Mouse (Mus musculus) heart, embryonic 12.5 days (tissue): ENCODE measurements around the gene Nab1. TPM values are rescaled to one million over a fixed set of nuclear protein-coding genes. Genes with fewer than 3 reads are reported as not detected.
"Not testable (repeated sequence)": the region's sequence is repeated elsewhere in the genome, so short reads cannot be mapped to it uniquely, and the experiment has no call there.

Experiments used
- ATAC-seq: fragments of 200-750 bp; cut with Nextera tagmentation; 2 replicates; pipeline ENCODE4 v1.8.0; 2017; ENCODE audit warnings: moderate TSS enrichment, moderate library complexity; ENCODE audit not compliant: insufficient number of reproducible peaks, low FRiP score
- H3K27ac ChIP-seq: fragments of 300-500 bp; sonication (generic); 2 replicates; pipeline ENCODE4 v1.5.1; 2016; ENCODE audit warnings: mild to moderate bottlenecking, moderate library complexity; ENCODE audit not compliant: poor library complexity, severe bottlenecking
- H3K27me3 ChIP-seq: fragments of 300-500 bp; sonication (generic); replicated peaks from 2 replicates; pipeline ENCODE4 v1.6.1; 2016; ENCODE audit warnings: mild to moderate bottlenecking, moderate library complexity
- H3K36me3 ChIP-seq: fragments of 300-500 bp; sonication (generic); 2 replicates; pipeline ENCODE4 v1.6.1; 2016; ENCODE audit warnings: mild to moderate bottlenecking, moderate library complexity
- H3K4me1 ChIP-seq: fragments of 300-500 bp; sonication (generic); replicated peaks from 2 replicates; pipeline ENCODE4 v1.6.1; 2016; ENCODE audit warnings: mild to moderate bottlenecking
- H3K4me2 ChIP-seq: fragments of 300-500 bp; sonication (generic); 2 replicates; pipeline ENCODE4 v1.6.1; 2016; ENCODE audit warnings: mild to moderate bottlenecking, moderate library complexity
- H3K4me3 ChIP-seq: fragments of 300-500 bp; sonication (generic); 2 replicates; pipeline ENCODE4 v1.5.1; 2016; ENCODE audit warnings: mild to moderate bottlenecking
- H3K9ac ChIP-seq: fragments of 300-500 bp; sonication (generic); 2 replicates; pipeline ENCODE4 v1.6.1; 2016; ENCODE audit warnings: mild to moderate bottlenecking, moderate library complexity
- H3K9me3 ChIP-seq: fragments of 300-500 bp; sonication (generic); replicated peaks from 2 replicates; pipeline ENCODE4 v1.6.1; 2016; ENCODE audit warnings: mild to moderate bottlenecking, moderate library complexity
- WGBS: fragments of 180-500 bp; shearing (Covaris S2); methylation state at CpG from one replicate; pipeline ENCODE4 v1.1.7; 2016; 5-methylcytosine and 5-hydroxymethylcytosine counted together
- polyA plus RNA-seq: library from polyadenylated mRNA; unstranded; fragments of >200 nt; fragmentation: Nextera tagmentation; extraction: Ambion mirVana; gene quantifications from 2 replicates; pipeline ENCODE4 v1.2.1, GENCODE M21; 2016

The Nab1 gene
- polyA plus RNA-seq = 29.3 and 32.7 TPM in 2 replicates

DNA sequence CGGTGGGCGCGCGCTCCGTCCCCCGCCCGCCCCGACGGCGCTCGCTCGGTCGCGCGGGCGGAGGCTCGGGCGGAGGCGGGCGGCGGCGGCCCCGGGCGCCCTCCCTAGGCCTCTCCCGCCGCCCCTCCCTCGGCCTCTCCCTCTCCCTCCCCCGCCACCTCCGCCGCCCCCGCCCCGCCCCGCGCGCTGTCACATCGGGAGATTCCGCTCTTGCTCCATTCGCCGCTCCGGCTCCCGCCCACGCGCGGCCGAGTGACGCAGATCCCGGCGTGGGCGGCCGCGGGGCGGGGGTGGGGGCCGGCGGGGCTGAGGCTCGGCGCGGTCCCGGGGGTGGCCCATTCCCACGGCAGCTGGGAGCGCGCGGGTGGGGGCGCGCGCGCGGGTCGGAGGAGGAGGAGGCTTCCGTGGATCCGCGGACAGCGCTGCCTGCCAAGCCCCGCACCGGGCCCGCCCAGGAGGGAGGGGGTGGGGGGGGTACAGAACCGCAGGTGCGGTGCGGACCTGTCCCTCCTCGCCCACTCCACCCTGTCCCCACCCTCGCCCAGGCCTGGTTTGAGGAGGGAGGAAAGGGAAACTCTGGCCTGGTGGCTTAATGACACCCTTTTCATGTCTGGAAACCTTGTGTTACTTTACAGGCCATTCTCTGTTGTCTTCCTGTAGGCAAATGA lies at the start of gene Nab1:
Gene Nab1, minus strand, starts transcription at position 366 of the 668 bp plus-strand sequence.
- WGBS = 10% methylated on average over 47 of the region's 80 CpGs
- Histone ChIP-seq H3K36me3 (no peaks in the 10 kb centered on the region), H3K27ac (peak within 1 kb of the TSS; percentile 92), H3K4me2 (peak within 1 kb of the TSS; percentile 85), H3K9me3 (no peaks in the 10 kb centered on the region), H3K4me1 (peaks cover 18% of the 10 kb centered on the region), H3K9ac (peak within 1 kb of the TSS; percentile 89), H3K4me3 (peak within 1 kb of the TSS; percentile 79), H3K27me3 (no peaks in the 10 kb centered on the region)
- ATAC-seq = peak; percentile 89

GRCm38 (mm10) chr1:52547451-52547850 lies 47.0 kb upstream of the Nab1 start:
- Histone ChIP-seq H3K4me3 (no peak overlapping the region), H3K9ac (no peak overlapping the region), H3K27me3 (no peaks in the 10 kb centered on the region), H3K9me3 (peaks cover 6% of the 10 kb centered on the region; the same call in 1 of the 2 replicates), H3K4me2 (no peak overlapping the region), H3K36me3 (no peaks in the 10 kb centered on the region), H3K27ac (peak overlapping the region; percentile 51), H3K4me1 (0 out of 2 replicates have a peak, but pooled peaks cover 3% of the 10 kb centered on the region)
- WGBS = 72% methylated on average over 5 of the region's 5 CpGs
- ATAC-seq = no peak

GRCm38 (mm10) chr1:52546796-52547195 lies 46.3 kb upstream of the Nab1 start:
- Histone ChIP-seq H3K27ac (peak overlapping the region; percentile 51; the same call in 1 of the 2 replicates), H3K36me3 (no peaks in the 10 kb centered on the region), H3K9me3 (peaks cover 6% of the 10 kb centered on the region; the same call in 1 of the 2 replicates), H3K4me2 (no peak overlapping the region), H3K4me3 (no peak overlapping the region), H3K9ac (no peak overlapping the region), H3K27me3 (no peaks in the 10 kb centered on the region), H3K4me1 (0 out of 2 replicates have a peak, but pooled peaks cover 3% of the 10 kb centered on the region)
- peak; percentile 59; the same call in 1 of the 2 replicates for ATAC-seq
- 48% methylated on average over 3 of the region's 3 CpGs for WGBS

DNA sequence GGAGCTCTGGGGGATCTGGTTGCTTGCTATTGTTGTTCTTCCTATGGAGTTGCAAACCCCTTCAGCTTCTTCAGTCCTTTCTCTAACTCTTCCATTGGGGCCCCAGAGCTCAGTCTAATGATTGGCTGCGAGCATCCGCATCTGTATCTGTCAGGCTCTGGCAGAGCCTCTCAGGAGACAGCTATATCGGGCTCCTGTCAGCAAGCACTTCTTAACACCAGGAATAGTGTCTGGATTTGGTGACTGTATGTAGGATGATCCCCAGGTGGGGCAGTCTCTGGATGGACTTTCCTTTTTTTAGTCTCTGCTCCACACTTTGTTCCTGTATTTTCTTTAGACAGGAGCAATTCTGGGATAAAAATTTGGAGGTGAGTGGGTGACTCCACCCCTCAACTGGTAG lies 39.6 kb upstream of the Nab1 start:
- ATAC-seq, H3K4me1 ChIP-seq, H3K9ac ChIP-seq, H3K36me3 ChIP-seq, H3K4me3 ChIP-seq, H3K9me3 ChIP-seq, H3K27me3 ChIP-seq: not testable (repeated sequence)
- H3K4me2 ChIP-seq = peak overlapping the region; percentile 39; the same call in 1 of the 2 replicates
- WGBS = 30% methylated on average over 3 of the region's 3 CpGs
- peak overlapping the region; percentile 17; the same call in 1 of the 2 replicates for H3K27ac ChIP-seq

DNA sequence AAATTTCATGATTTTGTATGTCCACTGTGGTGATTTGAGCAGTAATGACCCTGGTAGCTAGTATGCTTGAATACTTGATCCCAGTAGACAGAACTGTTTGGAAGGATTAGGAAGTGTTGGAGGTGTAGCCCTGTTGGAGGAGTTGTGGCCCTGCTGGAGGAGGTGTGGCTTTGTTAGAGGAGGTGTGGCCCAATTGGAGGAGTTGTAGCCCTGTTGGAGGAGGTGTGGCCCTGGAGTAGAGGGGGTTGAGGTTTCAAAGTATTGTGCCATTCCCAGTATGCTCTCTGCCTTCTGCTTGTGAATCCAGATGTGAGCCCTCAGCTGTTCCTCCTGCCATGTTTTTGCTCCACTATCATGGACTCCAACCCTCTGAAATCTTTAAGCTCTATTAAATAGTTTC lies 29.5 kb upstream of the Nab1 start:
- no peaks in the 10 kb centered on the region for H3K9me3 ChIP-seq
- H3K36me3 ChIP-seq = no peaks in the 10 kb centered on the region
- no peak overlapping the region for H3K4me3 ChIP-seq
- no peak for ATAC-seq
- H3K27ac ChIP-seq = no peak overlapping the region
- H3K4me1 ChIP-seq = 0 out of 2 replicates have a peak, but pooled peaks cover 4% of the 10 kb centered on the region
- no peak overlapping the region for H3K4me2 ChIP-seq
- H3K27me3 ChIP-seq = no peaks in the 10 kb centered on the region
- H3K9ac ChIP-seq = no peak overlapping the region

GRCm38 (mm10) chr1:52527656-52528055 lies 27.2 kb upstream of the Nab1 start:
- Histone ChIP-seq H3K27me3 (no peaks in the 10 kb centered on the region), H3K4me2 (no peak overlapping the region), H3K9me3 (no peaks in the 10 kb centered on the region), H3K4me1 (0 out of 2 replicates have a peak, but pooled peaks cover 6% of the 10 kb centered on the region), H3K9ac (no peak overlapping the region), H3K36me3 (no peaks in the 10 kb centered on the region), H3K27ac (no peak overlapping the region), H3K4me3 (no peak overlapping the region)
- WGBS = 42% methylated on average over 2 of the region's 2 CpGs
- ATAC-seq = no peak

- WGBS = 70% methylated on average over 2 of the region's 2 CpGs
- Histone ChIP-seq H3K4me3 (no peak overlapping the region), H3K27ac (no peak overlapping the region), H3K9me3 (no peaks in the 10 kb centered on the region), H3K9ac (no peak overlapping the region), H3K27me3 (no peaks in the 10 kb centered on the region), H3K4me1 (0 out of 2 replicates have a peak, but pooled peaks cover 6% of the 10 kb centered on the region), H3K36me3 (no peaks in the 10 kb centered on the region), H3K4me2 (no peak overlapping the region)
- no peak for ATAC-seq
Observed at GRCm38 (mm10) chr1:52527252-52527651, 26.8 kb upstream of the Nab1 start.

GRCm38 (mm10) chr1:52524663-52525062 lies 24.2 kb upstream of the Nab1 start:
- H3K36me3 ChIP-seq = no peaks in the 10 kb centered on the region
- no peak for ATAC-seq
- no peak overlapping the region for H3K27ac ChIP-seq
- H3K4me3 ChIP-seq = no peak overlapping the region
- H3K27me3 ChIP-seq = no peaks in the 10 kb centered on the region
- WGBS = 55% methylated on average over 5 of the region's 5 CpGs
- 0 out of 2 replicates have a peak, but pooled peaks cover 10% of the 10 kb centered on the region for H3K4me1 ChIP-seq
- H3K9ac ChIP-seq = no peak overlapping the region
- no peak overlapping the region for H3K4me2 ChIP-seq
- no peaks in the 10 kb centered on the region for H3K9me3 ChIP-seq

- Histone ChIP-seq H3K27me3 (no peaks in the 10 kb centered on the region), H3K4me1 (0 out of 2 replicates have a peak, but pooled peaks cover 10% of the 10 kb centered on the region), H3K9me3 (no peaks in the 10 kb centered on the region), H3K9ac (no peak overlapping the region), H3K27ac (no peak overlapping the region), H3K4me3 (no peak overlapping the region), H3K4me2 (no peak overlapping the region), H3K36me3 (no peaks in the 10 kb centered on the region)
- WGBS = 56% methylated on average over 7 of the region's 7 CpGs
- no peak for ATAC-seq
Observed at GRCm38 (mm10) chr1:52524150-52524549, 23.7 kb upstream of the Nab1 start.

DNA sequence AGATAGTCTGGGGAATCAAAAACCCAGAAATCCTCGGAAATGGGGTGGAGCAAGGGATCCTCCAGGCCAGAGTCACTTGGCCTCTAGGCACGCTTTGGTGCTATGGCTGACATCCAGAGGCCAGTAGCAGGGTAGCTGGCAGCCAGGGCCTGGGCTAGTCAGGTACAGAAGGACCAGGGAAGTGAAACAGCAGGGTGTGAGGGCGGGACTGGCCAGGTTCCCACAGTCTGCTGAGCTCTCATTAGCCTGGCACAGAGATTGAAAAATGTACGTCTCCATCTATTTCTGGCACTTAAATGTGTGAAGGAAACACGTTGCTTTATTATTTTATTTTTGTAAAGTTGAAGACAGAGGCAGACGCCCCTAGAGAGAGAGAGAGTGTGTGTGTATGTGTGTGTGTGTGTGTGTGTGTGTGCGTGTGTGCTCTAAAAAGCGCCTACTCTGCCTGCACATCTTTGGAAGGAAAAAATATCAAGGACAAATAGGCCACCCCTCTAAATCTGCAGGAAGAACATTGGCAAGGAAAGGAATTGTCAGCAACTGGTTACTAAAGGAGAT lies 21.0 kb upstream of the Nab1 start:
- Histone ChIP-seq H3K9me3 (no peaks in the 10 kb centered on the region), H3K9ac (no peak overlapping the region; the same call in 1 of the 2 replicates), H3K4me3 (no peak overlapping the region), H3K27me3 (no peaks in the 10 kb centered on the region), H3K4me1 (0 out of 2 replicates have a peak, but pooled peaks cover 10% of the 10 kb centered on the region), H3K4me2 (no peak overlapping the region), H3K36me3 (no peaks in the 10 kb centered on the region), H3K27ac (no peak overlapping the region)
- WGBS = 61% methylated on average over 8 of the region's 8 CpGs
- no peak for ATAC-seq

DNA sequence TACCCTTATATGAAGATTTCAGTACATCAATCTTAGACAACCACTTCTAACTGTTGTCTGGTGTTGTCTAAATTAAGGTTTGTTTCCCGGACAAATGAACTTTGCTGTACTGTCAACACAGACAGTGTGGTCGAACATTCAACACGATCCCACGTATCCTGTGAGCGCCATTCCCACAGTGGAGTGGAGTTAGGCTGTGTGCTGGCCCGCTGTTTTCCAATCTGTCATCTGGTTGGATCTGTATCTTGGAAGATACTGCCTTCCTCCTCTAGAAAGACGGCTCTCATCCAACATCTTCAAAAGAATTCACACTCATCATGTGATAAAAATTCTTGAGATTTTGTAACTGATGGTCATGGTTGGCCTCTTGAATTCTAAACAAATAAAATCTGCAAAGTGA lies 19.7 kb upstream of the Nab1 start:
- Histone ChIP-seq H3K4me3 (no peak overlapping the region), H3K9ac (no peak overlapping the region), H3K9me3 (no peaks in the 10 kb centered on the region), H3K27ac (no peak overlapping the region), H3K36me3 (no peaks in the 10 kb centered on the region), H3K4me1 (peaks cover 11% of the 10 kb centered on the region; the same call in 1 of the 2 replicates), H3K4me2 (no peak overlapping the region), H3K27me3 (no peaks in the 10 kb centered on the region)
- 80% methylated on average over 7 of the region's 7 CpGs for WGBS
- ATAC-seq = no peak
